Mouse (Mus musculus): ENCODE data around the gene Mfng. TPM values are rescaled to one million over a fixed set of nuclear protein-coding genes. Genes with fewer than 3 reads are reported as not detected.
A peak's percentile ranks its signal among the peaks of the same experiment; 100 is the strongest.

Mfng gene
- total RNA-seq, 2 experiments from 2014 or later = 5.1 to 21.8 TPM

GRCm38 (mm10) chr15:78789721-78790323, 16.5 kb upstream of the Mfng start:
- ATAC-seq (replicated peaks; ENCODE audit: low FRiP score, low TSS enrichment, poor library complexity, severe bottlenecking) = no peak

GRCm38 (mm10) chr15:78788042-78788441, 14.8 kb upstream of the Mfng start:
- no peak for ATAC-seq (replicated peaks; ENCODE audit: low FRiP score, low TSS enrichment, poor library complexity, severe bottlenecking)

- no peak for ATAC-seq (replicated peaks; ENCODE audit: low FRiP score, low TSS enrichment, poor library complexity, severe bottlenecking)
Measured at GRCm38 (mm10) chr15:78787287-78787856, 14.1 kb upstream of the Mfng start.

GRCm38 (mm10) chr15:78786411-78786818, 13.1 kb upstream of the Mfng start:
- no peak for ATAC-seq (replicated peaks; ENCODE audit: low FRiP score, low TSS enrichment, poor library complexity, severe bottlenecking)

DNA sequence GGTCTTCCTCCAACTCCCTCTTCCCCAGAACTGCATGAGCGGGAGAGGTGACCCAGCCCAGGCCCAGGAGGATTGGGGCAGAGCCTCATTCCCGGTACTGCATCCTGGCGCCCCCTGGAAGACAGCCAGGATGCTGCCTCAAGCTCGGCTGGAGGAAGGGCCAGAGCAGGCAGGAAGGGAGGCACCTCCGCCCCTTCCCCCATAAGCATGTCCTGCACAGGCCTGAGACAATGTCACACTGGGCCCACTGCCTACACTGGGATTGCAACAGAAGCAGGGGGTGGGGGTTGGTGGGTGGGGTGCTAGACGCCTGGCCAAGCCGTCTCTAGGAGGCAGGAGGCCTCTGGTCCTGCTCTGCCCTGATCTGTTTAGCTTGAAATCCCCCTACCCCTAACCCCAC, 12.7 kb upstream of the Mfng start:
- no peak for ATAC-seq (replicated peaks; ENCODE audit: low FRiP score, low TSS enrichment, poor library complexity, severe bottlenecking)

- no peak for ATAC-seq (replicated peaks; ENCODE audit: low FRiP score, low TSS enrichment, poor library complexity, severe bottlenecking)
Measured at GRCm38 (mm10) chr15:78785258-78785657, 12.0 kb upstream of the Mfng start.

GRCm38 (mm10) chr15:78784520-78784919, 11.2 kb upstream of the Mfng start:
- no peak for ATAC-seq (replicated peaks; ENCODE audit: low FRiP score, low TSS enrichment, poor library complexity, severe bottlenecking)

- no peak for ATAC-seq (replicated peaks; ENCODE audit: low FRiP score, low TSS enrichment, poor library complexity, severe bottlenecking)
Measured at GRCm38 (mm10) chr15:78782348-78783103, 9.3 kb upstream of the Mfng start.

DNA sequence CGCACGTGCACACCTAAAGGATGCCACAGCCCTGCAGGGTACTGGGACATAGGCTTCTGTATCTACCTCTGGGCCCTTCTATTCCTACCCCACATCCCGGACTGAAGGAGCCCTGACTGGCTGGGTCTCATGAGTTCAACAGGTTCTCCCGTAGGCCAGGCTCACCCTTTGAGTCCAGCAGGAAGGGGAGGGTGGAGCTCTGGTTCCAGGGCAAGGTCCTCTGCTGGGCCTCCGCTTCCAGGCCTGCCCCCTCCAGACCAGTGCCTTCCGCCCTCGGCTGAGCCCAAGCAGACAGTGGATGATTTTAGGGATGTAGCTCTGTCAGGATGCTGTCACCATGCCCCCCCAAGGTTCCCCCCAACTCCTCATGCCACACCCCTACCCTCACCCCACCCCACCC, 7.6 kb upstream of the Mfng start:
- ATAC-seq (replicated peaks; ENCODE audit: low FRiP score, low TSS enrichment, poor library complexity, severe bottlenecking) = no peak

DNA sequence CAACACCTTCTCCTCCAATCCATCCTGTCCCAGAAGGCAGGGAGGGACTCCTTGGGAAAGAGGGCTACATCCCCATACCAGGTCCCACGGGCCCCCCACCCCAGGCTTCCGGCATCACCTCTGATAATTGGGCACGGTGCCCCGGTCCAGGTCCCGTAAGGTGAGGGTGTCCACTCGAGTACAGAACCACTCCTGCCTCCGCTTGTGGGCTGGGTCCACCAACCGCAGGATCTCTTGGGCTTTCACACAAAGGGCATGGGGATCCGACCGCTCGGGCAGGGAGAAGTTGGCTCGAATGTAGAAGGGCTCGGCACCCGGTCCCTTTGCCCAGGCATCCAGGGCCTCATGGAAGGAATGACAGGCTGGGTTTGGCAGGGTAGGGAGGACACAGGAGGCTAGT, 7.1 kb upstream of the Mfng start:
- ATAC-seq (replicated peaks; ENCODE audit: low FRiP score, low TSS enrichment, poor library complexity, severe bottlenecking) = no peak

DNA sequence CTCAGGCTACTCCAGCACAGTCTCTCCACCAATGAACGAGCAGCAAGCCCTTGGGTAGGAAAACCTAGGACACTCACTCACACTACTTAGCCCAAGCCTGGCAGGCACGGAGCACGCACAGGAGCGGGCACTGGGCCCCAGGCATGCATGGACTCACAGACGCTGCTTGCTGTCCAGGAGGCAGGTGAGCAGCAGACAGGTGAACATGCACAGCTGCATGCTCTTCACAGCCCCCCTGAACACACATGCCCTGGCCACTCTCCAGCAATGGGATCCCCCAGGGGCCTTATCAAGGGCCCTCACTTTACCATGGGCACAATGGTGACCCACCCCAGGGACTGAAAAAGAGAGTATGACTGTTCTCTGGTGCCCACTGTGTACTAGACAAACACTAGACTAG, 6.4 kb upstream of the Mfng start:
- ATAC-seq (replicated peaks; ENCODE audit: low FRiP score, low TSS enrichment, poor library complexity, severe bottlenecking) = no peak

GRCm38 (mm10) chr15:78779253-78779652, 6.0 kb upstream of the Mfng start:
- no peak for ATAC-seq (replicated peaks; ENCODE audit: low FRiP score, low TSS enrichment, poor library complexity, severe bottlenecking)

DNA sequence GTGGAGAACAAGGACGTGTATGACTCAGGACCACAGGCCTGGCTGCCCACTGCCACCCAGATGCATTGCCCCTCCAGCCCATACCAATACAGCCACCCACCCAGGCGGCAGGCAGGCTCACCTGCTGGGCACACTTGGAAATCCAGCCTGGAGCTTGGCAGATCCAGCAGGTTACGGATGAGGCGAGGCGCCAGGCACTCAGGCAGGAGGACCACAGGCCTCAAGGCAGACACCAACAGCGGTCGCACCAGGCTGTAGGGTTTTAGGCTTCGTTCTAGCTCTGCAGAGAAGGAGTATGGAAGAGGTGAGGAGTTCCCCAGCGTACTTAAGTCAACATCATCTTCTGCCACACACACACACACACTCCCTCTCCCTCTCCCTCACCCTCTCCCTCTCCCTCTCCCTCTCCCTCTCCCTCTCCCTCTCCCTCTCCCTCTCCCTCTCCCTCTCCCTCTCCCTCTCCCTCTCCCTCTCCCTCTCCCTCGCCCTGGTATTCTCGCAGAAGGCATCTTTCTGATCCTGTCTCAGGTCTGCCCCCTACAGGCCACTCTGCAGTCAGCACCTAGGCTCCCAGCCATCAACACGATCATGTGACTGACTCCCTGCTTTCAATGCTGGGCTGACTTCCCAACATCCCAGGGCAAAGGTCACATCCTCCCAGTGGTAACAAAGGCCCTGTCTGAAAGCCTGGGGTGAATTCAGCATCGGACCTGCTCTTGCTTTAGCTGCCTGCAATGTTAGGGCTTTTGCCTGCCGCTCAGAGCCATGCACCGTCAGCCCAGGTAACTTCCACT, 5.0 kb upstream of the Mfng start:
- ATAC-seq (replicated peaks; ENCODE audit: low FRiP score, low TSS enrichment, poor library complexity, severe bottlenecking) = peak; percentile 62; the same call in 1 of the 2 replicates

- no peak for ATAC-seq (replicated peaks; ENCODE audit: low FRiP score, low TSS enrichment, poor library complexity, severe bottlenecking)
Measured at GRCm38 (mm10) chr15:78772856-78773255, 419 bp downstream of the Mfng start.

- ATAC-seq (replicated peaks; ENCODE audit: low FRiP score, low TSS enrichment, poor library complexity, severe bottlenecking) = 0 out of 2 replicates have a peak, but pooled peaks have one; percentile 29
Measured at GRCm38 (mm10) chr15:78772368-78772763, 909 bp downstream of the Mfng start.

GRCm38 (mm10) chr15:78771531-78772367, 1.5 kb downstream of the Mfng start:
- ATAC-seq (replicated peaks; ENCODE audit: low FRiP score, low TSS enrichment, poor library complexity, severe bottlenecking) = no peak

DNA sequence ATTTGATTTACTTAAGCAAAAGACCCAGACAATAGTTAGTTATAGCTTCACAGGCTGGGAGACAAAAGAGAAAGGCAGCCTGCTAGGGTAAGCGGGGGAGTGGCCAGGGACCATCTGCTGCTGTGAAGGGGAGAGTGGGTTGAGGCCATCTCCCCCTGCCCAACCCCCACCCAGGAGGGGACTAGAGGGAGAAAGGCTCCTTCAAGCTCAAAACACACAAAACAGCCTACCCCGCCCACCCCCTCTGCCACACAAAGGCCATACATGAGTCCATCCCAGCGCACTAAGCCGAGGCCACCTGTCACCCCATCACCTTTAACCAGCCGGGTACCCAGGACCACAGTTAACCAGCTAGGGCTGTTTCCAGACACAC, 2.3 kb downstream of the Mfng start:
- no peak for ATAC-seq (replicated peaks; ENCODE audit: low FRiP score, low TSS enrichment, poor library complexity, severe bottlenecking)

DNA sequence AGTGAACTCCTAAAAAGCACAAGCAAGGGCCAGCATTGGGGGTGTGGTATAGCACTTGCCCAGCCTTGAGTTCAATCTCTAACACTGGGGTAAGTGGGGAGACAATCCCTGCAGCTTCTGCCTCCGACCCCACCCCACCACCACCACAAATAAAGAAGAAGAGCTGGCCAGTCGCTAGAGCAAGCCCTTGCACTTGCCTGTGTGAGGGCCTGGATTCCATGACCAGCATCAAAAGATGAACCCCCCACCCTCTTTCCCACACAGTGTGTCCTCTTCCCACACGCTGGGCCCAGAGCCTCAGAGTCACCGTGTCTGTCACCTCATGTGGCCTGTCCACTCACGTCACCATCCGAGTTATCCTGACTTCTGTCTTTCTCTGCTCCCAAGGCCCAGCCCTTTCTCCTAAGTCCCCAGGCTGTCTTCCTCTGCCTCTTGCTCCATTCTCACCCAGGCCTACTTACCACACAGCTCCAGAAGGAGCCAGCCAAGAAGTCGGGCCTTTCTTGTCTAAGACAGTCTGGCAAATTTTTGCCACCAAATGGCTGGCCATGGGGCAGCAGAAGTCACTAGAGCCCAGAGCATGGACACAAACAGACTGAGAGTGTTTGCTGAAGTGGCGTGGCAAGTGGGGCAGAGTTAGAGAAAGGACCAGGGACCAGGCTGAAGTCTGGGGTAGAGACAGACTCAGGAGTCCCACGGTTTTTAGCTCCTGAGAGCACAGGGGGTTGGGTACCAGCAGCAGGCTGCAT, 2.9 kb downstream of the Mfng start:
- ATAC-seq (replicated peaks; ENCODE audit: low FRiP score, low TSS enrichment, poor library complexity, severe bottlenecking) = no peak

DNA sequence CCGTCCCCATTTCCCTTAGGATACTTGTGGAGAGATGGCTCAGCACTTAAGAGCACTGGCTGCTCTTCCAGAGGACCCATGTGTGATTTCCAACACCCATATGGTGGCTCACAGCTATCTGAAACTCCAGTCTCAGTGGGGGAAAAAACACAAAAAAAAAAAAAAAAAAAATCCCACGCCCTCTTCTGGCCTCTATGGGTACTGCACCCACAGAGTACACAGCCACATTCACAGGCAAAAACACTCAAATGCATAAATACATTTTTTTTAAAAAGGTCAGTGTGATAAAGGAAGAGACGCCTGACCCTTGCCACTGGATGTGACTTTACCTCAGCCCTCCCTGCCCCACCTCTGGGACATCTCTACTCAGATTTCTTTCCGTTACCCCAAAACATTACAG, 4.2 kb downstream of the Mfng start:
- ATAC-seq (replicated peaks; ENCODE audit: low FRiP score, low TSS enrichment, poor library complexity, severe bottlenecking) = no peak

Measured in megakaryocyte-erythroid progenitor cell, adult 5-6 weeks (primary cell).